Mouse (Mus musculus): ENCODE measurements around the gene Gm19345. TPM values are rescaled to one million over a fixed set of nuclear protein-coding genes. Genes with fewer than 3 reads are reported as not detected.

Gm19345 gene
- polyA plus RNA-seq, 1 experiment from 2014 or later, result not detected

GRCm38 (mm10) chr7:19840371-19840770 is 11.4 kb upstream of the Gm19345 start:
- no peak overlapping the region for H3K4me2 ChIP-seq
- H3K9me3 ChIP-seq (ENCODE audit: control insufficient read depth, low read length), result no peaks in the 10 kb centered on the region
- WGBS, result 79% methylated on average over 4 of the region's 4 CpGs
- H3K27me3 ChIP-seq (replicated peaks; ENCODE audit: control insufficient read depth, insufficient read depth, low read length), result peaks cover 7% of the 10 kb centered on the region; the same call in 1 of the 2 replicates
- DNase-seq (ENCODE audit: low spot score), result no peak
- H3K4me3 ChIP-seq (ENCODE audit: low read depth, low read length), result no peak overlapping the region
- H3K9ac ChIP-seq (ENCODE audit: low read depth, low read length), result no peak overlapping the region
- no peak for ATAC-seq (replicated peaks; ENCODE audit: low FRiP score)
- no peak overlapping the region for H3K27ac ChIP-seq (ENCODE audit: low read depth, low read length)
- H3K36me3 ChIP-seq (ENCODE audit: control insufficient read depth, insufficient read depth, low read length), result no peaks in the 10 kb centered on the region
- H3K4me1 ChIP-seq (replicated peaks; ENCODE audit: control insufficient read depth, insufficient read depth, low read length), result peaks cover 4% of the 10 kb centered on the region; the same call in 1 of the 2 replicates

- no peak for DNase-seq (ENCODE audit: low spot score)
- no peak overlapping the region for H3K4me3 ChIP-seq (ENCODE audit: low read depth, low read length)
- peaks cover 7% of the 10 kb centered on the region; the same call in 1 of the 2 replicates for H3K27me3 ChIP-seq (replicated peaks; ENCODE audit: control insufficient read depth, insufficient read depth, low read length)
- H3K4me2 ChIP-seq, result no peak overlapping the region
- H3K4me1 ChIP-seq (replicated peaks; ENCODE audit: control insufficient read depth, insufficient read depth, low read length), result peaks cover 4% of the 10 kb centered on the region; the same call in 1 of the 2 replicates
- no peak for ATAC-seq (replicated peaks; ENCODE audit: low FRiP score)
- H3K27ac ChIP-seq (ENCODE audit: low read depth, low read length), result no peak overlapping the region
- H3K36me3 ChIP-seq (ENCODE audit: control insufficient read depth, insufficient read depth, low read length), result no peaks in the 10 kb centered on the region
- H3K9ac ChIP-seq (ENCODE audit: low read depth, low read length), result no peak overlapping the region
- WGBS, result 75% methylated on average over 3 of the region's 3 CpGs
- H3K9me3 ChIP-seq (ENCODE audit: control insufficient read depth, low read length), result no peaks in the 10 kb centered on the region
Measured at GRCm38 (mm10) chr7:19840936-19841335, 10.9 kb upstream of the Gm19345 start.

GRCm38 (mm10) chr7:19841686-19842413 is 10.0 kb upstream of the Gm19345 start:
- Histone ChIP-seq H3K4me1 (replicated peaks; ENCODE audit: control insufficient read depth, insufficient read depth, low read length) (peaks cover 4% of the 10 kb centered on the region; the same call in 1 of the 2 replicates), H3K27ac (ENCODE audit: low read depth, low read length) (0 out of 2 replicates have a peak overlapping the region, but pooled peaks have one; percentile 5), H3K4me2 (no peak overlapping the region), H3K9ac (ENCODE audit: low read depth, low read length) (no peak overlapping the region), H3K27me3 (replicated peaks; ENCODE audit: control insufficient read depth, insufficient read depth, low read length) (peaks cover 8% of the 10 kb centered on the region; the same call in 1 of the 2 replicates), H3K4me3 (ENCODE audit: low read depth, low read length) (no peak overlapping the region), H3K36me3 (ENCODE audit: control insufficient read depth, insufficient read depth, low read length) (no peaks in the 10 kb centered on the region), H3K9me3 (ENCODE audit: control insufficient read depth, low read length) (no peaks in the 10 kb centered on the region)
- DNase-seq (ENCODE audit: low spot score), result no peak
- 75% methylated on average over 21 of the region's 21 CpGs for whole genome bisulfite sequencing
- ATAC-seq (replicated peaks; ENCODE audit: low FRiP score), result peak; percentile 75

- Histone ChIP-seq H3K4me3 (ENCODE audit: low read depth, low read length) (no peak overlapping the region), H3K4me2 (no peak overlapping the region), H3K9ac (ENCODE audit: low read depth, low read length) (no peak overlapping the region), H3K9me3 (ENCODE audit: control insufficient read depth, low read length) (no peaks in the 10 kb centered on the region), H3K4me1 (replicated peaks; ENCODE audit: control insufficient read depth, insufficient read depth, low read length) (peaks cover 4% of the 10 kb centered on the region; the same call in 1 of the 2 replicates), H3K27me3 (replicated peaks; ENCODE audit: control insufficient read depth, insufficient read depth, low read length) (peaks cover 11% of the 10 kb centered on the region; the same call in 1 of the 2 replicates), H3K36me3 (ENCODE audit: control insufficient read depth, insufficient read depth, low read length) (no peaks in the 10 kb centered on the region), H3K27ac (ENCODE audit: low read depth, low read length) (no peak overlapping the region)
- 31% methylated on average over 19 of the region's 19 CpGs for WGBS
- ATAC-seq (replicated peaks; ENCODE audit: low FRiP score) (0 out of 2 replicates have a peak, but pooled peaks have one; percentile 29), DNase-seq (ENCODE audit: low spot score) (no peak)
Measured at GRCm38 (mm10) chr7:19842885-19843504, 8.8 kb upstream of the Gm19345 start.

GRCm38 (mm10) chr7:19843561-19843960 is 8.2 kb upstream of the Gm19345 start:
- no peaks in the 10 kb centered on the region for H3K36me3 ChIP-seq (ENCODE audit: control insufficient read depth, insufficient read depth, low read length)
- no peak overlapping the region for H3K9ac ChIP-seq (ENCODE audit: low read depth, low read length)
- no peak overlapping the region for H3K4me2 ChIP-seq
- WGBS, result 4% methylated on average over 11 of the region's 11 CpGs
- peaks cover 11% of the 10 kb centered on the region for H3K27me3 ChIP-seq (replicated peaks; ENCODE audit: control insufficient read depth, insufficient read depth, low read length)
- no peak overlapping the region for H3K27ac ChIP-seq (ENCODE audit: low read depth, low read length)
- DNase-seq (ENCODE audit: low spot score) (peak; percentile 78), ATAC-seq (replicated peaks; ENCODE audit: low FRiP score) (peak; percentile 68)
- no peak overlapping the region for H3K4me3 ChIP-seq (ENCODE audit: low read depth, low read length)
- H3K9me3 ChIP-seq (ENCODE audit: control insufficient read depth, low read length), result no peaks in the 10 kb centered on the region
- peaks cover 4% of the 10 kb centered on the region; the same call in 1 of the 2 replicates for H3K4me1 ChIP-seq (replicated peaks; ENCODE audit: control insufficient read depth, insufficient read depth, low read length)

GRCm38 (mm10) chr7:19844521-19845171 is 7.2 kb upstream of the Gm19345 start:
- WGBS, result 44% methylated on average over 15 of the region's 15 CpGs
- DNase-seq (ENCODE audit: low spot score) (no peak), ATAC-seq (replicated peaks; ENCODE audit: low FRiP score) (no peak)
- peaks cover 11% of the 10 kb centered on the region for H3K27me3 ChIP-seq (replicated peaks; ENCODE audit: control insufficient read depth, insufficient read depth, low read length)
- H3K4me1 ChIP-seq (replicated peaks; ENCODE audit: control insufficient read depth, insufficient read depth, low read length), result peaks cover 4% of the 10 kb centered on the region; the same call in 1 of the 2 replicates
- no peak overlapping the region for H3K9ac ChIP-seq (ENCODE audit: low read depth, low read length)
- no peak overlapping the region for H3K4me3 ChIP-seq (ENCODE audit: low read depth, low read length)
- no peak overlapping the region for H3K4me2 ChIP-seq
- H3K36me3 ChIP-seq (ENCODE audit: control insufficient read depth, insufficient read depth, low read length), result no peaks in the 10 kb centered on the region
- H3K27ac ChIP-seq (ENCODE audit: low read depth, low read length), result no peak overlapping the region
- no peaks in the 10 kb centered on the region for H3K9me3 ChIP-seq (ENCODE audit: control insufficient read depth, low read length)

- WGBS, result 78% methylated on average over 20 of the region's 20 CpGs
- H3K4me3 ChIP-seq (ENCODE audit: low read depth, low read length), result no peak overlapping the region
- H3K4me1 ChIP-seq (replicated peaks; ENCODE audit: control insufficient read depth, insufficient read depth, low read length), result 0 out of 2 replicates have a peak, but pooled peaks cover 3% of the 10 kb centered on the region
- no peak overlapping the region for H3K27ac ChIP-seq (ENCODE audit: low read depth, low read length)
- DNase-seq (ENCODE audit: low spot score), result no peak
- no peak for ATAC-seq (replicated peaks; ENCODE audit: low FRiP score)
- H3K4me2 ChIP-seq, result no peak overlapping the region
- H3K9ac ChIP-seq (ENCODE audit: low read depth, low read length), result no peak overlapping the region
- H3K9me3 ChIP-seq (ENCODE audit: control insufficient read depth, low read length), result no peaks in the 10 kb centered on the region
- peaks cover 32% of the 10 kb centered on the region for H3K27me3 ChIP-seq (replicated peaks; ENCODE audit: control insufficient read depth, insufficient read depth, low read length)
- H3K36me3 ChIP-seq (ENCODE audit: control insufficient read depth, insufficient read depth, low read length), result no peaks in the 10 kb centered on the region
Measured at GRCm38 (mm10) chr7:19853526-19853925, 1.7 kb downstream of the Gm19345 start.

- WGBS, result 64% methylated on average over 5 of the region's 5 CpGs
- Histone ChIP-seq H3K4me2 (no peak overlapping the region), H3K9ac (ENCODE audit: low read depth, low read length) (no peak overlapping the region), H3K27ac (ENCODE audit: low read depth, low read length) (no peak overlapping the region), H3K9me3 (ENCODE audit: control insufficient read depth, low read length) (no peaks in the 10 kb centered on the region), H3K36me3 (ENCODE audit: control insufficient read depth, insufficient read depth, low read length) (no peaks in the 10 kb centered on the region), H3K4me1 (replicated peaks; ENCODE audit: control insufficient read depth, insufficient read depth, low read length) (0 out of 2 replicates have a peak, but pooled peaks cover 3% of the 10 kb centered on the region), H3K27me3 (replicated peaks; ENCODE audit: control insufficient read depth, insufficient read depth, low read length) (peaks cover 32% of the 10 kb centered on the region), H3K4me3 (ENCODE audit: low read depth, low read length) (no peak overlapping the region)
- ATAC-seq (replicated peaks; ENCODE audit: low FRiP score), result no peak
- DNase-seq (ENCODE audit: low spot score), result no peak
Measured at GRCm38 (mm10) chr7:19855663-19856062, 3.9 kb downstream of the Gm19345 start.
